Mouse (Mus musculus) retina, embryonic 14.5 days (tissue): ENCODE measurements at regions not wholly inside any gene's neighbourhood (a gene's known extent, or its start where the extent isn't known, plus 50 kb on each side); places are given as distances from the start of the nearest gene placed in this dataset.

Experiments used
- DNase-seq: peaks from one replicate; pipeline ENCODE4 v3.0.0-alpha.2; 2015; ENCODE audit warnings: low spot score

GRCm38 (mm10) chr7:58151713-58152112, 504.3 kb upstream of the Atp10a start:
- no peak for DNase-seq

GRCm38 (mm10) chr7:58184913-58185312, 471.1 kb upstream of the Atp10a start:
- DNase-seq = no peak

GRCm38 (mm10) chr7:58217726-58218125, 438.2 kb upstream of the Atp10a start:
- DNase-seq = no peak

GRCm38 (mm10) chr7:58224727-58225126, 431.2 kb upstream of the Atp10a start:
- DNase-seq = no peak

- DNase-seq = no peak
These were observed 430.3 kb upstream of the Atp10a start for GRCm38 (mm10) chr7:58225713-58226112.

- peak; percentile 54 for DNase-seq
These were observed 425.7 kb upstream of the Atp10a start for GRCm38 (mm10) chr7:58230162-58230681.

- DNase-seq = no peak
These were observed 425.0 kb upstream of the Atp10a start for GRCm38 (mm10) chr7:58230943-58231342.

- DNase-seq = no peak
These were observed 408.7 kb upstream of the Atp10a start for GRCm38 (mm10) chr7:58247261-58247660.
